Mouse (Mus musculus) bone marrow macrophage, adult 2 months (primary cell): ENCODE data around the gene Slc22a4. TPM values are rescaled to one million over a fixed set of nuclear protein-coding genes. Genes with fewer than 3 reads are reported as not detected.

Experiments
- H3K27ac ChIP-seq: 2 replicates; pipeline ENCODE4 v1.5.1; 2012; ENCODE audit warnings: low read depth, low read length; ENCODE audit not compliant: insufficient read depth
- H3K4me1 ChIP-seq: 2 replicates; pipeline ENCODE4 v1.6.1; 2012; ENCODE audit warnings: low read length; ENCODE audit not compliant: control insufficient read depth, insufficient read depth
- H3K4me3 ChIP-seq: 2 replicates; pipeline ENCODE4 v1.5.1; 2012; ENCODE audit warnings: mild to moderate bottlenecking, low read length, moderate library complexity; ENCODE audit not compliant: insufficient read depth
- CTCF ChIP-seq: IDR thresholded peaks from 2 replicates; pipeline ENCODE4 v1.5.1; 2012; ENCODE audit warnings: low read depth, mild to moderate bottlenecking, low read length, moderate library complexity
- POLR2A ChIP-seq: IDR thresholded peaks from 2 replicates; pipeline ENCODE4 v1.6.1; 2012; ENCODE audit warnings: mild to moderate bottlenecking, low read depth, low read length, borderline replicate concordance
- polyA plus RNA-seq: library from polyadenylated mRNA; stranded (reverse); fragments of >200 nt; gene quantifications from 2 replicates; pipeline ENCODE4 v1.2.4, GENCODE M21; 2012; ENCODE audit not compliant: missing spikeins, insufficient read depth, insufficient read length

Gene Slc22a4
- 4.8 and 6.9 TPM in 2 replicates for polyA plus RNA-seq

DNA sequence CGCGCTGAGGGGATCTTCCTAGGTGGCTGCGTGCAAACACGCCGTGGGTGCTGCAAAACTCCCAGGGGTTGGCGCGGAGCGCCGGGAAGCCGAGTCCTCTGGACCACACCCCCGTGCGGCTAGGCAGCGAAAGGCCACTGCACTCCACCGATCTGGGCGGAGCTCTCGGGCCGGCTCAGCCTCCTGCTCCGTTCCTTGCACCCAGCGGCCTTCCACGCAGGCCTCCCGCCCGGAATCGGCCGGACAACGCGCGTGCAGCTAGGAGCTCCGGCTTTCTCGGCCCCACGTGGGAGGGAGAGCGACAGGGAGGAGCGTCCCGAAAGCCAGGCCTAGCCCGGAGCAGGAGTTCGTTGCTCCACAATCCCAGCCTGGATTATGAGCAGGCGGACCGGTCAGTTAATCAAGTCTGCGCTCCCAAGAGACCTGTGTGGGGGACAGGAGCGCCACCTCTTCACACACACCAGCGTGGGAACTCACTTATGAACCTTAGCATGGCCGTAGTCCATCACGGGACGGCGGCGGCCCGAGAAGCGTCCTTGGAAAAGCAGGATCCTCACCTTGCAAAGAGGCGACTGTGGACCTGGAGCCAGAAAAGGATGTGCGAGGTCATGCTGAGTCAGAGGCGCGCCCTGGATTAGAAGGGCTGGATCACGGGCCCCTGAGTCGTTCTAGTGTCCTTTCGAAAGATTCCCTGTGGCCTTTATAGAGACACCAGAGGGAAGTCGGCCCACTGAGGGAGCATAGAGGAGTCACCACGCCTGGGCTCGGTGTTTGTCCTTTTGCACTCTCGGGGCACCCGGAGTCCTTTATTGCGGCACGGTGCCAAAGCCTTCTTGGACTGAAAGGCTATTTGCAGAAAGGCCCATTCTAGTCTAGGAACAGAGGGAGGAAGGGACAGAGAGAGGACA is at the start of gene Slc22a4:
Gene Slc22a4, minus strand, starts transcription at position 47 of the 908 bp plus-strand sequence.
- peak within 1 kb of the TSS; percentile 89 for H3K27ac ChIP-seq
- TF ChIP-seq POLR2A = no peak
- no peak for TF ChIP-seq CTCF
- peaks cover 42% of the 10 kb centered on the region for H3K4me1 ChIP-seq
- peak within 1 kb of the TSS; percentile 63 for H3K4me3 ChIP-seq

DNA sequence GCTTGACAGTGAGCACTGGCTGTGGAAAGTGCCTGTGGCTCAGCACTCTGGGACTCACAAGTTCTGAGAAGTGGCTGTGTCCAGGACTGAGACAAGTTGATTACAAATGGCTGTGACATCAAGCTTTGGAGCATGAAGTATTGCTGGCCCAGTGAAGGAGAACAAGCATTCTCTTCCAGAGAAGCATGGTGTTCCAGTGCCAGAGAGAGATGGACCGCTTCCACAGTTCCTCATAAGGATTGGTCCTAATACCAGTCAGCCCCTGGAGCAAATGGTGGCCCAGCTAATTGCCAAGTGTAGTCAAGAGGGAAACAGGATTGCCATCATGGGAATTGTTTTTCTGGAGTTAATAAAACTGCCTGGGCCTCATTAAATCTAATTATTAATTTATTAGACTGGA is 48.2 kb upstream of the Slc22a4 start:
- Histone ChIP-seq H3K4me3 (no peak overlapping the region), H3K4me1 (peaks cover 20% of the 10 kb centered on the region), H3K27ac (no peak overlapping the region)
- TF ChIP-seq POLR2A (no peak), CTCF (no peak)

DNA sequence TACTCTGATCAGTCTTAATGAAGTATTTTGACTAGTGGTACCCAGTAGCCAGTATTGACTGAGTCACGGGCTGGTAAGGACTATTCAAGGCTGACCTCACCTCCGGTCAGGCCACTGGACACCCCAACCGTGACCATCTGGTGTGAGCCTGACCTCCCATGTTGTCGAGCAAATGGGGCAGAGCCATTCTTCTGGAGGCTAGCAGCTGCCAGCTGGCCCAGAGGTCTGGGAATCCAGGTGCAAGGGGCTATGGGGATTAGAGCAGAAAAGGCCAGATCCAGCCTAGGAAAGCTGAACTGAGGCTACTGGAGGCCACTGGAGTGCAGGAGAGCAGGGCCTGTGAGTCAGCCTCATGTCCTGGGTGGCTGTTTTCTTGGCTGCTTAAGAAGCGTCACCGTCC is 47.5 kb upstream of the Slc22a4 start:
- Histone ChIP-seq H3K27ac (no peak overlapping the region), H3K4me3 (no peak overlapping the region), H3K4me1 (peaks cover 20% of the 10 kb centered on the region)
- no peak for TF ChIP-seq CTCF
- no peak for TF ChIP-seq POLR2A

DNA sequence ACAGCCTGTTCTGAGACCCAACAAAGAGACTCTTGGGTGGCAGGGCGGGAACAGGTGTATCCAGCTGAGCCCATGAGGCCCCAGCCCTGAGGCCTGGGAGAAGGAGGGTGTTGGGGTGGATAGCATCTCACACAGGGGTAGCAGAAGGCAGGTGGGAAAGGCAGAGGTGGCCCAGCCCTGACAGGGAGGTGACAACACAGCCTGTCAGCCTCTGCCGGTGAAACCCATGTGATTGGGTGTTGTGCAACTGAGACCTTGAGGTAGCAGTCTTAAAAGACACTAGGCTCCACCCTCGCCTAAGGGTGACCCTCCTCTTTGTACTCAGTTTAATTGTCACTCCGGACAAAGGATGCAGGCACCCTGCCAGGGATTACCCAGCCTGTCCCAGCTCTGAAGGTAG is 45.4 kb upstream of the Slc22a4 start:
- no peak for TF ChIP-seq CTCF
- TF ChIP-seq POLR2A = no peak
- H3K27ac ChIP-seq = no peak overlapping the region
- H3K4me1 ChIP-seq = peaks cover 20% of the 10 kb centered on the region
- no peak overlapping the region for H3K4me3 ChIP-seq

DNA sequence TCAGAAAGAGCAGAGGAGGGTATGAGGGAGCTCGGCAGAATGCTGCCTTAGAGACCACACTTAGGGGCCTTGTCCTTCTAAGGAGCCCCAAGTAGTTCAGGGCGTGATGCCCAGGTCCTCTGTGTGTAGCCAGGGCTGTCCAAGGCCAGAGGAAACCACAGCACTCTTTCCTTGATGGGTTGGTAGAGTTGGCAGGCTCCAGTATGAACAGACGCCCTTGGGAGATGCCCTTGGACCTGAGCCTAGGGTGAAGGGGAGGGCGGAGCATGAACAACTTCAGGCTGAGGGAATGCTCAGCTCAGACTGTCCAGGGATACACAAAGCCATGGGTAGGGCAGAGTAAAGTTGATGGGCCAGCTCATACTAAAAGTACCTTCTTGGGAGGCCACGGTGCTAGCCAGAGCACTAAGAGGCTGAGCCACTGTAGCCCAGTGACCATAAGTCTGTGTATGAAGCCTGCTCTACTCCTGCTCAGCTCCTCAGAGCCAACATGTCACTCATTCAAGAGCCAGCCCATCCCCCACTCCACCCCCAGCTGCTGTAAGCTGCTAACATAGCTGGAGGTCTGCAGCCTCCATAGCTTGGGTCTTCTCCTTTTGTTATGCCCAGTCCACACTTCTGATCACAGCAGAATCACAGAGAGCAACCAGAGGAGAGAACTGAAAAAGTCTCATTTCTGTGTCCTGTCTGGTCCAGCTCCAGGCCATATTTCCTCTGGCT is 44.0 kb upstream of the Slc22a4 start:
- H3K27ac ChIP-seq = no peak overlapping the region
- no peak for TF ChIP-seq CTCF
- TF ChIP-seq POLR2A = 0 out of 2 replicates have a peak, but pooled peaks have one; percentile 29
- H3K4me3 ChIP-seq = no peak overlapping the region
- peaks cover 29% of the 10 kb centered on the region for H3K4me1 ChIP-seq

DNA sequence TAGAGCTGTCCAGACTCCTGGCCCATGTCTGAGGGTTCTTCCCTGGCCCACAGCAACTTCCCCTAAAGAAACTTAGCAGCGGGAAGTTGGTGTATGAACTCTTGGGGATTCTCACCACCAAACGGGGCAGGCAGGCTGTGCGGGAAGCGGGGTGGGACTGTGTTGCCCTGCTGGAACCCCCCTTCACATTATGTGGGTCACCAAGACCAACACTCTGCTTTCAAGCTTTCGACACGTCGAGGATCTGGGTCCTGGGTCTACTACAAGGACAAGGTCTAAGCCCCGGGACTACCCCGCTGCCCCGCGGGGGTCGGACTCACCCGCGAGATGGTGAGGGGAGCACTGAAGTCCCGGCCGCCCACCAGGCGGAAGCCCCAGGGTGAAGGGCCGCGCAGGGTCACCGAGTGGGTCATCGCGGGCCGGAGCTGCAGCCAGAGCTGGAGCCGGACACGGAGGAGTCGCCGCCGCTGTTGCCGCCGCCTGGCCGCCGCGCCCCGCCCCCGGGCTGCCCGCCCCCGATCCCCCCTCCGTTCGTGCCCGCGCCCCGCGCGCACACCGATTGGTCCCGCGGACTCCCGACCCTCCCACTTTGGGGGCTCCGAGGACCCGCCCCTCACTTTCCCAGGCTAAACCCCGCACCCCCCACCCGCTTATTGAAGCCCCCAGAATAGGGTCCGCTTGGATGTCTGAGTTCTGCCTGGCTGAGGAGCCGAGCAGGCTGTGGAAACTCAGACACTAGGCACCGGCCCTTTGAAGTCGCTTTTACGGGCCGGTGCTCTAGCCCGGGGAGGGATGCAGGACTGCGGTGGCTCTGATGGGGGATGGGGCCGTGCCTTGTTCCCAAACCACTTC is 40.9 kb upstream of the Slc22a4 start, which contains the start of gene Pdlim4:
Gene Pdlim4, minus strand, starts transcription at position 495 of the 852 bp plus-strand sequence.
- no peak for TF ChIP-seq CTCF
- TF ChIP-seq POLR2A = no peak
- peak within 1 kb of the TSS; percentile 56 for H3K4me3 ChIP-seq
- peaks cover 29% of the 10 kb centered on the region for H3K4me1 ChIP-seq
- 0 out of 2 replicates have a peak within 1 kb of the TSS, but pooled peaks have one; percentile 18 for H3K27ac ChIP-seq

DNA sequence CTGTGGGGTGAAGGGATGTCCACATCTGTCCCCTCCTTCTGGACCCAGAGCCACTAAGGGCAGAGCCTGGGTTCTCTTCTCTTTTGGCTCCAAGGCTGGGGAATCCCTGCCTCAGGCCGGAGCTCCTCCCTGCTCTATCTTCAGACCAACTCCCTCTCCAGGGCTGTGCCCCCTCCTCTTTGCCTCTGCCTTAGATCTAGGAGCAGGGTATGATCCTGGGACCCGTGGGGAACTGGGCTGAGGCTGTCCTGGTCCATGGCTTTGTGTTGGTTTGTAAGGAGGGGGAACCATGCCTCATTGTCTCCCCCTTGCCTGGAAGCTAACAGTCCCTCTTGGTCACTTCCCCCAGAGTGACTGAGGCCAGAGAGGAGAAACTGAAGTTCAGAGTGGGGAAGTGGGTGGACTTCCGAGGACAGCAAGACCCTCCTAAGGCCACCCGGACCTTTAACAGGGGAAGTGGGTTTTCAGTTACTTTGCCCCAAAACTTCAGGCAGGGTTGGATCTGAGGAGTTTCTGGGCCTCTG is 40.2 kb upstream of the Slc22a4 start:
- 0 out of 2 replicates have a peak overlapping the region, but pooled peaks have one; percentile 18 for H3K27ac ChIP-seq
- peaks cover 26% of the 10 kb centered on the region for H3K4me1 ChIP-seq
- TF ChIP-seq CTCF (no peak), POLR2A (no peak)
- peak overlapping the region; percentile 56 for H3K4me3 ChIP-seq

DNA sequence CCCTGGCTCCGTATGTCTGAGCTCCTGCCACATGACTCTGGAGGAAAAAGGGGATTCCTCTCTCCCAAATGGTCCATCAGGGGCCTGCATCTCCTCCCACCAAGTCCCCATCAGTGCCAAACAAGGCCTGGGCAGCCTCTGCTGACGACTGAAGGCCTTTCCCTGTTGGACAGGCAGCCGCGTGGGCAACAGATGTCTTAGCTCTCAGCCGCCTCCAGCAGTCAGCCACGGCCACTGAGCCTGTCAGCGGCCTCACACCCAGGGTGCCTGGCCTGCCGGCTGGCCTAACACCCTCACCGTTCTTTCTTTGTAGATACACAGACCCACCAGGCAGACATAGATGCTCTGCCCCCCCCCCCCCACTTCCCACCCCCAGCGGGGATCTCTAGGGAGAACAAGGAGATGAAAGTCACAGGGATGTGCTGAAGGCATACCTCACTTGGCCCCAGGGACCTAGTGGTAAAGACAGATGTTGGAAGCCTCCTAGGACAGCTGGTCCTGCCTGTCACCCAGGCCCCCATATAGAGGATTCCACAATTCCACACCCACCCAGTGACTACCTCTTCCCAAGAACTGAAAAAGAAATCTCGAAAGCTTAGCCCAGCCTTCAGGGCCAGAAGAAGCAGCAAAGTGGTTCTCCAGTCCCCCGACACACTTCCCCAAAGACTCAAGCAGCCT is 39.6 kb upstream of the Slc22a4 start:
- no peak overlapping the region for H3K4me3 ChIP-seq
- H3K4me1 ChIP-seq = peaks cover 20% of the 10 kb centered on the region
- H3K27ac ChIP-seq = no peak overlapping the region
- TF ChIP-seq POLR2A (no peak), CTCF (no peak)

DNA sequence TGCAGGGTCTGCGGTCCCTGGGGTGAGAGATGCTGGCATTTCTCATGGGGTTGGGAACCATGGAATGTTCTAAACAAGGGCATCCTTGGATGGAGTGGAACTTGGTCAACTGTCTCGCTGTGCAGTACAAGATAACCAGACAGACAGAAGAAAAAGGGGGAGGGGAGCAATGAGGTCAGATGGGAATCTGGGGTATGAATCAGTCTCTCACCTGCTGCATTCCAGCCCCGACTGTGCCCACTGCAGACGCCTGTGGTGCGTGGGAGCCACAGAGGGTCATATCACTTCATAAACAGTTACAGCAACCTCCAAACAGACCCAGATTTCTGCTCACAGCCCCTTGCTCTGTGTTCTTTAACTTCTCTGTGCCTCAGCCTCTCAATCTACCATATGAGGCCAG is 38.5 kb upstream of the Slc22a4 start:
- H3K4me1 ChIP-seq = peaks cover 14% of the 10 kb centered on the region
- no peak overlapping the region for H3K27ac ChIP-seq
- no peak for TF ChIP-seq POLR2A
- TF ChIP-seq CTCF = no peak
- H3K4me3 ChIP-seq = no peak overlapping the region
